Mouse (Mus musculus) thymus, postnatal 4 days (tissue): ENCODE results near the gene Fyco1.
A peak's percentile ranks its signal among the peaks of the same experiment; 100 is the strongest.
"Not testable (repeated sequence)": the region's sequence is repeated elsewhere in the genome, so short reads cannot be mapped to it uniquely, and the experiment has no call there.

Source experiments
- DNase-seq: peaks from one replicate; pipeline ENCODE4 v3.0.0; 2021

The Fyco1 gene

DNA sequence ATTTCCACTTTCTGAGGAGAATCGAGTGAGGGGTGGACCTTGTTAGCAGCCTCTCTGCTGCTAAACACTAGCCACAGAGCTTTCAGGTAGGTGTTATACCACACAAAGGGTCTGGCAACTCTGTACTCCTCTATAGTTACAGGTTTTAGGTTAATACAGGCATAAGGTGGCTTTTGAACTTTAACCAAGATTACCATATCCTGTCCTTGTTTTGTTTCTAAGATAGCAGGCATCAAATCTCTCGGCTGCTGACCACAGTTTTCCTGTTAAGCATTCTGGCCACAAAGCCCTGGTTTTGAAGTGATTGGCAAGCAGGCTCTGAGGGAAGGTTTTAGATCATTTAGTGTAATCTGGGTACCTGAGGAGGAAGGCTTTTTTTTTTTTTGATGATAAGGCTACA, 37.4 kb downstream of the Fyco1 start:
- no peak for DNase-seq

- no peak for DNase-seq
Measured at GRCm38 (mm10) chr9:123811831-123812230, 39.9 kb downstream of the Fyco1 start.

GRCm38 (mm10) chr9:123808583-123808982, 43.1 kb downstream of the Fyco1 start:
- no peak for DNase-seq

DNA sequence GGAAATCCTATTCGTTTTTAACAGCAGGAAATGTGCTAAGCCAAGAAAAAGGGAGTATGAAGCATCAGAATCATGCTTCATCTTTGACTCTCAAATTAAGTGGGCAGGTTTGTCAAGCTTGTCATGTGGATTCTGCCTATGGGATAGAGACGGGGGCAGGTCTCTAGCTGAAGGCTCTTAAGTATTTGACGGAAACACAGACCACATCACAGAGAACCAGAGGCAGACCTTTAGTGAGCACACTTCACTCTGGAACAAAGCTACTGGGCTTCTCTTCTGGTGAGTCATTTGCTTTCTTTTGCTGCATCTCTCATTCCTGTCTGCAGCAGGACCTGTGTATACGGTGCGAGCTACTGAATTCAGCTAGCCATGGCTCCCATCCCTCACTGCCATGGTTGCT, 45.4 kb downstream of the Fyco1 start, which contains the start of gene Cxcr6:
TSS of gene Cxcr6 (plus strand) at position 209 of the 400 bp plus-strand sequence.
- no peak for DNase-seq

- DNase-seq = no peak
Measured at GRCm38 (mm10) chr9:123805241-123805640, 46.5 kb downstream of the Fyco1 start.

DNA sequence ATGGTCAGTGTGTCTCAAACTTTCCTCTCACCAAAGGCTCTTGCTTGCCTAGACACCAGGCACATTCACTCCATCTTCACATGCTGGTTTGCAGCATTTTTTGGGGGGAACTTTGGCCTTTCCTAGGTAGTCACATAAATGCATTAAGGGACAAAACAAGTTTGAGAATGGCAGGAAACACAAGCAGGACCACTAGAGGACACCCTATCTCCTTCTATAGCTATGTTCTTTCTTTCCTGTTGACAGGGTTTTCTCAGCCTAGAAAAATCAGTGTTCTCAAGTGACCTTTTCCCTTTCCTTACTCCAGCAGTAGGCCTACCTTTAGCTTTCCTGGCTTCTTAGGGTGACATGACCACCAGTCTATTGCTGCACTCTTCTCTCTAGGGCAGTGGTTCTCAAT, 48.8 kb downstream of the Fyco1 start:
- DNase-seq = no peak

- DNase-seq = no peak
Measured at GRCm38 (mm10) chr9:123802421-123802820, 49.3 kb downstream of the Fyco1 start.

GRCm38 (mm10) chr9:123801527-123801926, 50.2 kb downstream of the Fyco1 start:
- DNase-seq = no peak

GRCm38 (mm10) chr9:123796174-123796573, 55.5 kb downstream of the Fyco1 start:
- peak; percentile 75 for DNase-seq

DNA sequence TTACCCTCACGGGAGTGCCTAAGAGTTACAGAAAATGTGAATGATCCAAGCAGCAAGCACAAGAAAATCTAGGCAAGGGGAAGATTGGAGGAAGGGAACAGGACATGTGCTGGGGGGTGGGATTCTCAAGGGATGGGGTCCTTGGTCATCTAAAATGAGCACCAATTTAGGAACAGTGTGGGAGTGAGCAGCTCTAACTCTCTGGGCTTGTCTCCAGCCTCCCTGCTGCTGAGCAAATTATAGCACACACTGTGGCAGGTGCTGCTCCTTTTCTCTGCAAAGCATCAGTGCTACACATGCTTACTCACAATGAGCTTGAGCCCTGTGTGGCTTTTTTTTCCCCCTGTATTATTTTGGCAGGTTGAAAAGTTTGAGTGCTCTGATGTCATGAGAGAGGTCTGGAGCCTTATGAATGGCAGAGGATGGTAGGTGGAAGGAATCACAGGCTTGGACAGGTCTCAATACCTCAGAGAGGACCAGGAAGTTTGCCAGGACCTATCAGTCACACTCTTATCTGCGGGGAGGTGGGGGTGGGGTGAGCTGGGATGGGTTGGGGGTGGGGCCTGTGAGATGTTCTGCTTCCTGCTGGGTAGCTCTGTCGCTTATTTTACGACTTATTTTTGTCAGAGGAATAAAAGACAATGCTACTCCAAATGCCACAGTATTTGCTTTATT, 62.7 kb downstream of the Fyco1 start:
- DNase-seq = no peak

- DNase-seq = peak; percentile 74
Measured at GRCm38 (mm10) chr9:123773299-123773698, 78.4 kb downstream of the Fyco1 start.

GRCm38 (mm10) chr9:123769532-123769931, 82.2 kb downstream of the Fyco1 start:
- DNase-seq = peak; percentile 40

GRCm38 (mm10) chr9:123768443-123768842, 83.3 kb downstream of the Fyco1 start:
- DNase-seq = peak; percentile 33

GRCm38 (mm10) chr9:123766996-123767395, 84.7 kb downstream of the Fyco1 start:
- peak; percentile 75 for DNase-seq

DNA sequence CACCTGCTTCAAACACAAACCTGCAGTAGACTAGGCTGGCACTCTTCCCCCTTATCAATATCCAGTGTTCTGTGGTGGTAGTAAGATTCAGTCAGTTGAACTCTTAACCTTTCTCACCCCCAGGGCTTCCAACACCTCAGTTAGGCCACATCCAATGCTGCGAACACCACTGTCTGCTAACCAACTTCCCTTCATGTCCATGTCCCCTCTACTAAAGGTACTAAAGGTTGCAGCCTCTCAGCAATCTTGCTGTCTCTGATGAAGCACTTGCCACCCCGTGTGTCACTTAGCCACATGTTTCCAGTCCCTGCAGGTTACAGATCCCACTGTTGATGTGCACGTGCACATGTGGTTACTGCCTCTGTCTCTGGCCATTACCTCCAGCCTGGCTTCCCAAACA, 87.9 kb downstream of the Fyco1 start:
- DNase-seq = peak; percentile 56

- DNase-seq = peak; percentile 66
Measured at GRCm38 (mm10) chr9:123762886-123763285, 88.8 kb downstream of the Fyco1 start.

DNA sequence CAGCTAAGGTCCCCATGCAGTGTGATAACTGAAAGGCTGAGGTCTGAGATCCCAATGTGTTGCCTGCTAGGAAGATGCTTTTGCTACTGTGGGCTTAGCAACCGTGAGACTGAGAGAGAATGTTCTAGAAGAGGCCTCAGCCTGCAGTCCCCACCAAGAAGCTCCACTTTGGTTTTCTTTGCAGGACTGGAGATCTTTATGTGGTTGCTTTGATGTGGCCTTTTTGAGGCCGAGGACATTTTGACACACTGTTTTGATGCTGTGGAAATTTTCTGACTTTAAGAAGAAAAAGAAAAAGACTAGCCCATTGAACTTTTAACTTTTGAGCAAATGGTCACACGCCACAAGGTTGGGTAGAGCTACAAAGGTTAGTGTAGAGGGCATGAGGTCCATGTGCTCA, 90.9 kb downstream of the Fyco1 start:
- DNase-seq = peak; percentile 20

GRCm38 (mm10) chr9:123758645-123759044, 93.1 kb downstream of the Fyco1 start:
- DNase-seq = peak; percentile 58

DNA sequence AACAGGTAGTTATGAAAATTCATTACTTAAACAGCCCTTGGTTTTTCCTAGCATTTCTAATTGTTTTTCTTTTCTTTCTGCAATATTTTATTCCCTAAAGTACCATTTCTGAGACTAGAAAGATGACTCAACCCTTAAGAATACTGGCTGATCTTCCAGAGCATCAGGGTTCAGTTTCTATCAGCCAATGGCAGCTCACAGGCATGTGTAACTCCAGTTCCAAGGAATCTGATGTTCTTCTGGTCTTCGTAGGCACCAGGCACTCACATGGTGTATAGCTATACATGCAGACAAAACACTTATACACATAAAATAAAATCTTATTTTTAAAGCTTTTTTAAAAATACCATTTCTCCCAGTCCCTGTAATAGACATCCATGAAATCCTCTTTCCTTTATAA, 93.5 kb downstream of the Fyco1 start:
- DNase-seq = peak; percentile 11

DNA sequence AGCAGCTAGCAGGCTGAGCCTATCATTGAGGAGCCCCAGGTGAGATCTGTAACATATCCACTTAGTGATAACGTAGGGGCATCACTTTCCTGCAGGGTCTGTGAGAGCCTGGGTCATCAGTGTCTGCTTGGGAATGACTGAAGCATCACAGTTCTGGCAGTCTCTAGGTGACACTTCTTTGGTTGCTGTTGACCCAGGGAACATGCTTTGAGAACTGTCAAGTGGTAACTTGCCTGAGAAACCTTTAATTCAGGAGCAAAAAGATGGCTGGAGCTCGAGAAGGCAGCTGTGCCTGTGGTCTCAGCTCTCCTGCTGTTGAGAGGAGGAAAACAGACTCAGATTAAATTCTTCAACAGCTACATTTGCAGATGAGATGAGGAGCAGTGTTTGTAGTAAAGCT, 94.4 kb downstream of the Fyco1 start:
- peak; percentile 56 for DNase-seq

GRCm38 (mm10) chr9:123756752-123757151, 94.9 kb downstream of the Fyco1 start:
- DNase-seq = peak; percentile 87

DNA sequence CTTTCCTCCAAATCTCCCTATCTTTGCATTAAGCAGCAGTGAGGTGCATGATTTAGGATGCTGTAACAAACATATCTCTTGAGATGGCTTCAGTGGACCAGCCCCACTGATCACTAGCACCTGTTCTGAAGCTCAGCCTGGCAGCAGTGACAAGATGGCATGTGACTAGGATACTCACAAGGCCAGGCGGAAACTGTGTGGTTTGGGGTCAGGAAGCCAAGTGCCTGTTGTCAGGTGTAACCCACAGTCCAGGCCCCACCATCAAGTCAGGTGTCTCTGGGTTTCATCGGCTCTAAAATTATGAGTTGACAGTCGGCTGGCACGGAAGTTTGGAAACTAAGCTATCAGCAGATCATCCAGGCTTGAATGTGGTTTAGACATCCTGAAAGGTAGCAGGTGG, 97.4 kb downstream of the Fyco1 start:
- peak; percentile 81 for DNase-seq

DNA sequence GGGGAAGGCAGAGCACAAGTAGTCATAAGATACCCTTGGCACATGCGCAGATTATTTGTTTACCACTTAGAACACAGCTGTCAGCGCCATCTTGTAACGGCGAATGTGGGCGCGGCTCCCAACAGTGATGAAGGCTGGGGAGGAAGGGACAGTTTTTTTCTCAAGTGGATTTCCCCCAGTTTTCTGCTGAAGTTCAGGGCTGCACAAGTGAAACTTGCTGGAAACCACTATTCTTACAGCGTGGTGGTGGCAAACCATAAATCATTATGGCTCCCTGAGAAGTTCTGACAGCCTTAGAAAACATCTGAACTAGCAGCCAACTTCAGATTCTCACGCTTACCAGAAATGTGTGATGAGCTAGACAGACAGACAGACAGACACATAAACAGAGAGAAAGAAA, 102.0 kb downstream of the Fyco1 start:
- not testable (repeated sequence) for DNase-seq

GRCm38 (mm10) chr9:123740799-123741198, 110.9 kb downstream of the Fyco1 start:
- no peak for DNase-seq
